Mouse (Mus musculus): Measurements from ENCODE around the gene Slc39a5. TPM values are rescaled to one million over a fixed set of nuclear protein-coding genes. Genes with fewer than 3 reads are reported as not detected.

Gene Slc39a5
- total and polyA plus RNA-seq, 2 experiments, result 2.0 to 3.2 TPM

DNA sequence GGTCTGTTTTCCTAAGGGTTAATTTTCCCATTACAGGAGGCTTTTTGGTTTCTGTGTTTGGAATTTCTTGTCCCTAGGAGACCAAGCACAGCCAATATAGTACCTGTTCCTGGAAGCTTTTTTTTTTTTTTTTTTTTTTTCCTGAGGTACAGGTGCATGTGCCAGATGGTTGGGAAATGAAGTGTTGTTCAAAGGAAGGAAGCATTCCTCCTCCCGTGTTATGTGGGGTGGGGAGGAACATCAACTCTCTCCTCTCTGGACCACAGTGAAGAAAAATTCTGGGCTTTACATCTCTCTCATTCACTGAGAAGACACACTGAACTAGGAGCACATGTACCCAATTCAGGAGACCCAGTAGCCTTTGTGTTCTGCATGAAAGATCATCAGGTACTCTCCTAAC lies 12.0 kb upstream of the Slc39a5 start:
- Histone ChIP-seq H3K9ac (ENCODE audit: low read depth, low read length) (no peak overlapping the region), H3K36me3 (ENCODE audit: control insufficient read depth, insufficient read depth, low read length) (peaks cover 11% of the 10 kb centered on the region; the same call in 1 of the 2 replicates), H3K79me2 (ENCODE audit: control insufficient read depth, insufficient read depth, low read length) (peaks cover 7% of the 10 kb centered on the region; the same call in 1 of the 2 replicates), H3K4me1 (ENCODE audit: control insufficient read depth, insufficient read depth, low read length) (peaks cover 15% of the 10 kb centered on the region), H3K27ac (replicated peaks; ENCODE audit: insufficient read depth, low read depth, low read length) (no peak overlapping the region), H3K27me3 (ENCODE audit: control insufficient read depth, insufficient read depth, low read length) (no peaks in the 10 kb centered on the region), H3K4me3 (ENCODE audit: insufficient read depth, low read depth, low read length) (no peak overlapping the region)
- WGBS, result 8% methylated on average over 1 of the region's 1 CpGs
- no peak for DNase-seq (ENCODE audit: extremely low read depth, low read depth, low spot score)
- TF ChIP-seq CTCF (IDR thresholded peaks at IDR 0.05; ENCODE audit: low read depth, low read length) (no peak), POLR2A (IDR thresholded peaks at IDR 0.05; ENCODE audit: extremely low read depth, insufficient read depth, low read length) (no peak)

GRCm38 (mm10) chr10:128412558-128412957 lies 11.5 kb upstream of the Slc39a5 start:
- WGBS, result 32% methylated on average over 1 of the region's 1 CpGs
- H3K4me1 ChIP-seq (ENCODE audit: control insufficient read depth, insufficient read depth, low read length), result peaks cover 15% of the 10 kb centered on the region
- no peak overlapping the region for H3K27ac ChIP-seq (replicated peaks; ENCODE audit: insufficient read depth, low read depth, low read length)
- no peak overlapping the region for H3K4me3 ChIP-seq (ENCODE audit: insufficient read depth, low read depth, low read length)
- no peaks in the 10 kb centered on the region for H3K27me3 ChIP-seq (ENCODE audit: control insufficient read depth, insufficient read depth, low read length)
- DNase-seq (ENCODE audit: extremely low read depth, low read depth, low spot score), result no peak
- peaks cover 8% of the 10 kb centered on the region; the same call in 1 of the 2 replicates for H3K36me3 ChIP-seq (ENCODE audit: control insufficient read depth, insufficient read depth, low read length)
- H3K79me2 ChIP-seq (ENCODE audit: control insufficient read depth, insufficient read depth, low read length), result peaks cover 7% of the 10 kb centered on the region; the same call in 1 of the 2 replicates
- no peak overlapping the region for H3K9ac ChIP-seq (ENCODE audit: low read depth, low read length)
- no peak for TF ChIP-seq CTCF (IDR thresholded peaks at IDR 0.05; ENCODE audit: low read depth, low read length)
- no peak for TF ChIP-seq POLR2A (IDR thresholded peaks at IDR 0.05; ENCODE audit: extremely low read depth, insufficient read depth, low read length)

DNA sequence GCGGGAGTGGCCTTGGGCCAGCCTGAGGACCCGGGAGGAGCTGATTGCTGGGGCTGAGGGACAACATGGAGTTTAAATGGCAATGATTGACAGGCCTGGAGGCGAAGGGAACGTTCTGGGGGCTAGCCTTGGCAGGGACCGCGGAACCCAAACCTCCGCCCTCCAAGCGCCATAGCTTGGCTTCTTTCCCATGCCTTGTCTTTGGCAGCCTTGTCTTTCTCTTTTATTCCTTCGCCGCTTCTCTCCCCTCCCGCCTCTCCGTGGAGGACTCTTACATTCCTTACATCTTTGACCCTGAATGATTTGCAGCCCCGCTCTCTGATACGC lies 11.0 kb upstream of the Slc39a5 start:
- Histone ChIP-seq H3K36me3 (ENCODE audit: control insufficient read depth, insufficient read depth, low read length) (peaks cover 6% of the 10 kb centered on the region; the same call in 1 of the 2 replicates), H3K9ac (ENCODE audit: low read depth, low read length) (peak overlapping the region; percentile 86), H3K4me3 (ENCODE audit: insufficient read depth, low read depth, low read length) (peak overlapping the region; percentile 87), H3K79me2 (ENCODE audit: control insufficient read depth, insufficient read depth, low read length) (peaks cover 7% of the 10 kb centered on the region; the same call in 1 of the 2 replicates), H3K27me3 (ENCODE audit: control insufficient read depth, insufficient read depth, low read length) (no peaks in the 10 kb centered on the region), H3K27ac (replicated peaks; ENCODE audit: insufficient read depth, low read depth, low read length) (peak overlapping the region; percentile 36; the same call in 1 of the 2 replicates), H3K4me1 (ENCODE audit: control insufficient read depth, insufficient read depth, low read length) (peaks cover 15% of the 10 kb centered on the region)
- WGBS, result 10% methylated on average over 14 of the region's 14 CpGs
- no peak for TF ChIP-seq POLR2A (IDR thresholded peaks at IDR 0.05; ENCODE audit: extremely low read depth, insufficient read depth, low read length)
- TF ChIP-seq CTCF (IDR thresholded peaks at IDR 0.05; ENCODE audit: low read depth, low read length), result no peak
- DNase-seq (ENCODE audit: extremely low read depth, low read depth, low spot score), result no peak

GRCm38 (mm10) chr10:128411211-128412054 lies 10.4 kb upstream of the Slc39a5 start, which contains the start of the genes Nabp2 and Rnf41:
Gene Nabp2 (minus strand): TSS chr10:128411492.
Gene Rnf41 (plus strand): TSS chr10:128411657.
- Histone ChIP-seq H3K36me3 (ENCODE audit: control insufficient read depth, insufficient read depth, low read length) (peaks cover 4% of the 10 kb centered on the region; the same call in 1 of the 2 replicates), H3K9ac (ENCODE audit: low read depth, low read length) (peak within 1 kb of the TSS; percentile 88), H3K4me3 (ENCODE audit: insufficient read depth, low read depth, low read length) (peak within 1 kb of the TSS; percentile 87), H3K4me1 (ENCODE audit: control insufficient read depth, insufficient read depth, low read length) (peaks cover 15% of the 10 kb centered on the region), H3K27me3 (ENCODE audit: control insufficient read depth, insufficient read depth, low read length) (no peaks in the 10 kb centered on the region), H3K27ac (replicated peaks; ENCODE audit: insufficient read depth, low read depth, low read length) (peak within 1 kb of the TSS; percentile 78), H3K79me2 (ENCODE audit: control insufficient read depth, insufficient read depth, low read length) (peaks cover 7% of the 10 kb centered on the region; the same call in 1 of the 2 replicates)
- WGBS, result under 1% methylated on average over 49 of the region's 50 CpGs
- TF ChIP-seq POLR2A (IDR thresholded peaks at IDR 0.05; ENCODE audit: extremely low read depth, insufficient read depth, low read length) (peak; percentile 41), CTCF (IDR thresholded peaks at IDR 0.05; ENCODE audit: low read depth, low read length) (no peak)
- peak; percentile 81 for DNase-seq (ENCODE audit: extremely low read depth, low read depth, low spot score)

GRCm38 (mm10) chr10:128410560-128410845 lies 9.5 kb upstream of the Slc39a5 start:
- Histone ChIP-seq H3K4me1 (ENCODE audit: control insufficient read depth, insufficient read depth, low read length) (peaks cover 15% of the 10 kb centered on the region), H3K9ac (ENCODE audit: low read depth, low read length) (peak overlapping the region; percentile 43), H3K4me3 (ENCODE audit: insufficient read depth, low read depth, low read length) (peak overlapping the region; percentile 1; the same call in 1 of the 2 replicates), H3K79me2 (ENCODE audit: control insufficient read depth, insufficient read depth, low read length) (peaks cover 7% of the 10 kb centered on the region; the same call in 1 of the 2 replicates), H3K36me3 (ENCODE audit: control insufficient read depth, insufficient read depth, low read length) (peaks cover 3% of the 10 kb centered on the region; the same call in 1 of the 2 replicates), H3K27me3 (ENCODE audit: control insufficient read depth, insufficient read depth, low read length) (no peaks in the 10 kb centered on the region), H3K27ac (replicated peaks; ENCODE audit: insufficient read depth, low read depth, low read length) (peak overlapping the region; percentile 66)
- no peak for TF ChIP-seq CTCF (IDR thresholded peaks at IDR 0.05; ENCODE audit: low read depth, low read length)
- TF ChIP-seq POLR2A (IDR thresholded peaks at IDR 0.05; ENCODE audit: extremely low read depth, insufficient read depth, low read length), result no peak
- peak; percentile 43 for DNase-seq (ENCODE audit: extremely low read depth, low read depth, low spot score)
- WGBS, result 25% methylated on average over 4 of the region's 4 CpGs

All from liver, adult 2 months (tissue).